Mouse (Mus musculus) gonadal fat pad, adult 2 months (tissue): Measurements from ENCODE around the gene 3425401B19Rik. TPM values are rescaled to one million over a fixed set of nuclear protein-coding genes. Genes with fewer than 3 reads are reported as not detected.

Experiments used
- DNase-seq: peaks from one replicate; pipeline ENCODE4 v3.0.0-alpha.2; 2012; ENCODE audit warnings: low read depth
- polyA plus RNA-seq: library from polyadenylated mRNA; depleted of rRNA; stranded (reverse); fragments of >200 nt; gene quantifications from 2 replicates; pipeline ENCODE4 v1.2.3, GENCODE M21; 2012; rRNA removed

Gene 3425401B19Rik
- polyA plus RNA-seq, 1 experiment = 0.35 TPM

- DNase-seq = no peak
Observed at GRCm38 (mm10) chr14:32663099-32663498, 22.0 kb downstream of the 3425401B19Rik start.

DNA sequence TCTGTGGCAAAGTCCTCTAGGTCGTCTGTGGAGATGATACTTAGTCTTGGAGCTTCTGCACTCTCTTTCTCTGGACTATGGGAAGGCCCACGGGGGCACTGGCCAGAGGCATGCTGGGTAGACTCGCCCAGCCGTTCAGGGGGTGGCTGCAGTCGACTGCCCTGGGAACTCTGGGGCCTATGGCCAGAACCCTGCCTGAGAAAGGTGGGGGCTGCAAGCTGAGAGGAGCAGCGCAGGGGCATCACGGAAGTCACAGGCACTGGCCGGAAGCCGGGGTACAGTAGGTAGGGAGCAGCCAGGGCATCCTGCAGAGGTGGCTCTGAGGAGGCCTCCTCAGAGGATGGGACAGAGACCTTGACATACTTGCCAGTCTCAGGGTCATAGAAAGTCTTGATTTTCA, 25.3 kb downstream of the 3425401B19Rik start:
- DNase-seq = no peak

DNA sequence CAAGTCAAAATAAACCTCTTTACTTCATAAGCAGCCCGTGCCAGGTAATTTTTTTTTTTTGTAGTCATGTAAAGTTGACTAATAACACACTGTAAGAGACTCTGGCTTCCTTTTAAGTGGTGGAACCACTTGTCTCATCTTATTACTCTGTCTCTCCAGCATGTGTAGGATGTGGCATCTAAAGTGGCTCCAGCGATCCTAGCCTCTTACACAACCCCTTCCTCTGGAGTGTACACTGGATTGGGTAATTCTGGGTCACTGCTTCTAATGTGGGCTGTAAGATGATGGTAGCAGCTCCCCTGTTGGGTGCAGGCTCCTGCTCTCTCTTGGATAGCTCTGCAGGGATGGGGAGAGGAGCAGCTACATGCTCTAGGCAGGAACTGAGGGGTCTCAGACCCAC, 46.6 kb downstream of the 3425401B19Rik start:
- DNase-seq = no peak

DNA sequence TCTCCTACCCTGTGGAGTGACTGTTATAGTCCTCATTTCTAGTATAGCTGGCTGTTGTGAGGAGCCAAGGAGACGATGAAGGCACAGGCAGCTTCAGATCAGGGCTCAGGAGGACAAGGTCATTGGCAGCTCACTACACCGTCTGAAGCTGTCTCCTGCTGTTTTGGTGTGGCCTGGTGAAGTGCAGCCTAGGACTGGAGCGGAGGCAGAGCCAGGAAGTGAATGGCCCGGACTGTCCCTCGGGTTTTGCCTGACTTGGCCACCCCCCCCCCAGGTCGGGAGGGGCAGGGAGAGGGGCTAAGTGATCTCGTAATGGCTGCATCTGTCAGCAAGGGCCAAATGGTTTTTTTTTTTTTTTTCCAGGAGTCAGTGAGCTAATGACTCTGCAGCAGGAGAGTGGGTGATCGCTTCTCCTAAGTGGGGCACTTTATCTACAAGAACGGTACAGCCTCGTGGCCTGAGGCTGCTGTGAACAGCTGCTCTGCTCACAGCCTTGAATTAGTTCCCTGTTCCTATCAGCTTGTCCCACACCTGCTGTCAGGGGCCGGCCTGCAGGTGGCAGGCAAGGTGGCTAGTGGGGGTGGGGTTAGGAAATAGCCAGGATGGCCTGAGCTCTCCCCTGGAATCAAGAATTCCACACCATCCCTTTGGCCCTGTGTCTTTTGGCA, 50.9 kb downstream of the 3425401B19Rik start:
- DNase-seq = no peak

- no peak for DNase-seq
Observed at GRCm38 (mm10) chr14:32632908-32633600, 52.0 kb downstream of the 3425401B19Rik start.

DNA sequence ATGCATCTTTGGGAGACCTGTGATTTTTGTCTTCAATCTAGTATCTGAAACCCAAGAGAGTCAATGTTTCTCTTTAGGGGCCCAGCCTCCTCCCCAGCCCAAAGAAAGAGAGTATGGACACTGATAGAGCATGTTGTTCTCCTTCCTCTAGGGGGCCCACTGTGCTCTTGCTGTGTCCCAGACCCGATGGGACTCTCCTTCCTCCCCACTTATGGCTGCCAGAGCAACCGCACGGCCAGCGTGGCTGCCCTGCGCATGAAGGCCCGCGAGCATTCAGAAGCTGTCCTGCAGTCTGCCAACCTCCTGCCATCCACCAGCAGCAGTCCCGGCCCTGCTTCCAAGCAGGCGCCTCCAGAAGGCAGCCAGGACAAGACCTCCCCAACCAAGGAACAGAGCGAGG, 56.5 kb downstream of the 3425401B19Rik start:
- no peak for DNase-seq

- no peak for DNase-seq
Observed at GRCm38 (mm10) chr14:32627271-32627670, 57.8 kb downstream of the 3425401B19Rik start.

DNA sequence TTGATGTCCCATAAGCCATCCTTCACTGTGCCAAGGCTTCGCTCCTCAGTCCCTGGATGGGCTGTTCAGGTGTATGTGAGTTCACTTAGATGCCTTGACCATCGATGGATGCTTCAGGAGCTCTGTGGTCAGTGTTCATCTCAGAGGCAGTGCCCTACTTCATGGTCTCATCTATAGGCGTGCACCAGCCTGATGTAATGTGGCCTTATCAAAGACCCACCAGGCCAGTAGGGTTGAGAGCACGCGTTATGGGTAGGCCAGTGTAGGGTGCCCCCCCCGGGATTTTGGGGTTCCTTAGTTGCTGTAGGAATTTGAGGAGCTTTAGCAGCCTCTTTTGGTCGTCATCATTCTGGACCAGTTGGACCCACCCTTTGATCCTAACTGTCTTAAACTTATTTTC, 60.3 kb downstream of the 3425401B19Rik start:
- no peak for DNase-seq

- DNase-seq = no peak
Observed at GRCm38 (mm10) chr14:32624245-32624644, 60.8 kb downstream of the 3425401B19Rik start.

DNA sequence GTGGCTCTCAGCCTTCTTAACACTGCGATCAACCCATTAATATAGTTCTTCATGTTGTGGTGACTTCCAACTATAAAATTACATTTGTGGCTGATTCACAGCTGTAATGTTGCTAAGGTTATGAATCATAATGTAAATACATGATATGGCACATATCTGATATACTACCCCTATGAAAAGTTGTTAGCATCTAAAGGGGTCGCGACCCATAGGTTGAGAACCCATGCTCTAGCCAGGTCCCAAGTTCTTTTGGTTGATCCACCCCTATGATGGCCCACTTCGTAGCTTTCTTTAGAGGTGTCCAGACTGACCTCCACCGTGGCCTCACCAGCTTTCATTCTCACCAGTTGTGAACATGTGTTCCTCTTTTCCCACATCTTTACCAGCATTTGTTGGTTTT, 67.8 kb downstream of the 3425401B19Rik start:
- DNase-seq = no peak

DNA sequence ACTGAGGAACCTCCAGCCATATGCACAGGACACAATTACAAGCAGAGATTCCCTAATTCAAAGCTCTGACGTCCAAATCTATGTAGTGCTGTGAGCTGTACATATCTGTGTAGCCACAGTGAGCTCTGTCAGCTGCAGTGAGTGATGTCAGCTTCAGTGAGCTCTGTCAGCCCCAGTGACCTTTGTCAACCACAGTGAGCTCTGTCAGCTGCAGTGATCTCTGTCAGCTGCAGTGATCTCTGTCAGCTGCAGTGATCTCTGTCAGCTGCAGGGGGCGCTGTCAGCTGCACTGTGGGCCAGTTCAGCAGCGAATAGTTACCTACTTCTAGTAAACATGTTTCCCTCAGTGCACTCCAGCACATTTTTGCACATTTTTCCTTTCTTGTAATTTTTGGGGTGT, 75.7 kb downstream of the 3425401B19Rik start:
- no peak for DNase-seq

Other genes starting within 250 kb of the 3425401B19Rik start
- not detected in 2 replicates for gene Slc18a3, start 220.4 kb downstream of the 3425401B19Rik start, polyA plus RNA-seq
- gene Chat, start 219.3 kb downstream of the 3425401B19Rik start, polyA plus RNA-seq = not detected in 2 replicates
- gene Ercc6, start 171.8 kb downstream of the 3425401B19Rik start, polyA plus RNA-seq = 7.6 and 8.9 TPM in 2 replicates
- gene Prrxl1, start 85.9 kb downstream of the 3425401B19Rik start, polyA plus RNA-seq = not detected in 2 replicates
- 2.8 and 3.9 TPM in 2 replicates for gene Tmem273, start 100.7 kb upstream of the 3425401B19Rik start, polyA plus RNA-seq
- gene Fam170b, start 148.7 kb upstream of the 3425401B19Rik start, polyA plus RNA-seq = 0.18 and 0.24 TPM in 2 replicates
- gene Vstm4, start 171.5 kb upstream of the 3425401B19Rik start, polyA plus RNA-seq = 5.0 and 6.6 TPM in 2 replicates